Mouse (Mus musculus) erythroblast, adult 5-6 weeks (primary cell): ENCODE results near the gene Zc3hc1. TPM values are rescaled to one million over a fixed set of nuclear protein-coding genes. Genes with fewer than 3 reads are reported as not detected.
"Not testable (repeated sequence)": the region's sequence is repeated elsewhere in the genome, so short reads cannot be mapped to it uniquely, and the experiment has no call there.

Experiments used
- ATAC-seq: replicated peaks from 2 replicates; pipeline ENCODE4 v1.8.0; 2016; ENCODE audit warnings: moderate number of reproducible peaks, mild to moderate bottlenecking, moderate TSS enrichment, inconsistent platforms; ENCODE audit not compliant: poor library complexity, low FRiP score, severe bottlenecking
- total RNA-seq, 2 experiments: library from RNA; stranded (forward) in 1 of 2; stranded (reverse) in 1 of 2; fragments of 150-400 nt in 1 of 2; fragments of 200-764, 138-1000 nt in 1 of 2; gene quantifications; 2 replicates each; pipeline versions ENCODE4 v1.2.3 to v1.2.4; 2015 to 2017; ENCODE audit warnings: low replicate concordance in 2 of 2

Gene Zc3hc1
- 6.3 and 17.7 TPM in 2 replicates for total RNA-seq (2015; ENCODE audit: low replicate concordance)
- total RNA-seq (2017; ENCODE audit: low replicate concordance), result 5.5 and 12.5 TPM in 2 replicates

DNA sequence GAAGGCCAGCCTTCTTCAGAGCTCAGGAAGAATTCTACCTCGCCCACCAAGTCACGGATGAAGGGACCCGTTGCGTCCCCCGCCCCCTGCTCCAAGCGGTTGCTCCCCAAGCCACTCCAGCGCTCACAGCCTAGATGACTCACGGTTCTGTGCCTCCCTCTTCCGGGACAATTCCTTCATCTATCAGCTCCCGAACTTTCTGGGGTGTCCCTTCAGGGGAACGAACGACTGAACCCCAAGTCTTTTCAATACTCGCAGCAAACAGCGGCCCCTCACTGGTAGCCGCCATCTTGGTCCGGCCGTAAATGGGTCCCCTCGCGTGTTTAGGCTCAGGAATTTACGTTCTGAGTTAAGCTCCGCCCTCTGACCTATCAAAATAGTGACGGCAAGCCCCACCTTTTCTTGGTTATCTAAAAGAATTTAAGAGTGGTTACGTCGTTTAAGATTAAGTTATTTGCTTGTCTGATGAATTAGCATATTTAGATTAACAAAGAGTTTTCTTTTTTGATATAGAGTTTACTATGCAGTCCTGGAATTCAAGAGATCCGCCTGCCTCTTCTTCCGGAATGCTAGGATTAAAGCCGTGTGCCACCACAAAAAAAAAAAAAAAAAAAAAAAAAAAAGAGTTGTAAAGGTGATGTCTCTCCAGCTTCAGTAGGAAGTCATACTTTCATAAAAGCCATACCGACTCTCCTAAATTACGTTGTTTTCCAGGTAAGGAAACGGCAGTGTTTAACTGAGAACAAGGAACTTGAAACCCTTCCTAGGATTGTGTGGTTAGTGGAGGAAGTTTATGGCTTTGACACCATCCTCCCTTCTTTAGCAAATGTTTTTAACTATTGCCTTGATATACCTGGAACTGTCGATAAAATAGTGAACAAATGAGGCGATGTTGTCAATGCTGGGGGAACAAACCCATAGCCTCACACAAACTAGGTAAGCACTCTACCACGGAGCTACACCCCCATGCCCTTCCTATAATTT is at the start of gene Zc3hc1:
Zc3hc1 (minus strand) TSS at position 315 of the 984 bp plus-strand sequence.
- ATAC-seq, result peak; percentile 100

DNA sequence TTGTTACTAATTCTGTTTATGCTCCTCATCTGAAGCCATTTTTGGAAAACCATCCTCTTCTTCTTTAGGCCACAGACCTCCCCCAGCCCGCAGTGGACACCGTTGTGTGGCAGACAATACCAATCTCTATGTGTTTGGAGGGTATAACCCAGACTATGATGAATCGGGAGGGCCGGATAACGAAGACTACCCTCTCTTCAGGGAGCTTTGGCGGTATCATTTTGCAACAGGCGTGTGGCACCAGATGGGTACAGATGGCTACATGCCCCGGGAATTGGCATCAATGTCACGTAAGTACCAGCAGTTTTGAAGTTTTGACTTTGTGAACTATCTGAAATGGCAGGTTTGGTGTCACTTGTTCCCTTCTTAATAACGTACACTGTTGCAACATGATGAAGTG is 48.7 kb upstream of the Zc3hc1 start:
- no peak for ATAC-seq

DNA sequence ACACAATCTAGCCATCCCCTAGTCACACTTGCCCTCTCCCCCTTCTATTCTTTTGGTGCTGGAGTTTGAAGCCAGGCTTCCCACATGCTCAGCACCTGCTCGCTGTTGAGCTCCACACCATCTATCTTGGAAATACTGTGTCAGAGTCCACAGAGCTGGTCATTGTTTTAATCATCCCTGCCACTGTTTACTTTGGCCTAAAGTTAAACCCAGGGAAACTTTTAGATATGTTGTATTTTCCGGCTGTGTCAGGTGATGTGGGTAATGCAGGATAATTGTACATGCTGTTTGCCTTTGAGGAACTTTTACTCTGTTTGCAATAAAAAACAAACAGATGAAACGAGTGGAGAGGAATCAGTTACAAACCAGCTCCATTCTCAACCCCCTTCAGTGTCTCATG is 46.2 kb upstream of the Zc3hc1 start:
- ATAC-seq, result no peak

DNA sequence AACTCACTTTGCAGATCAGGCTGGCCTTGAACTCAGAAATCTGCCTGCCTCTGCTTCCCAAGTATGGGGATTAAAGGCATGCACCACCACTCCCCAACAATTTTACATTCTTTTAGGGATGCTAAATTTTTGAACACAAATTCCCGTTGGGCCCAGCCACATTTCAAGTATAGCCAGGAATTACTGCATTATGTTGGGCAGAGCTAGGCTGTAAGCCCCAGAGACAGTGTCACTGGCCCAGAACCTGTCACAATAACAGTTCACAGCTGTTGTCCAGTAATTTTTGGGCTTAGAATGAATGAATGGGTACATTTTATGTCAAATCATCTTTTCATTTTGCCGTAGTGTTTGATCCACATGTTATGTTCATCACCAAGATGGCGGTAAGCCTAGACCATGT is 45.6 kb upstream of the Zc3hc1 start:
- no peak for ATAC-seq

DNA sequence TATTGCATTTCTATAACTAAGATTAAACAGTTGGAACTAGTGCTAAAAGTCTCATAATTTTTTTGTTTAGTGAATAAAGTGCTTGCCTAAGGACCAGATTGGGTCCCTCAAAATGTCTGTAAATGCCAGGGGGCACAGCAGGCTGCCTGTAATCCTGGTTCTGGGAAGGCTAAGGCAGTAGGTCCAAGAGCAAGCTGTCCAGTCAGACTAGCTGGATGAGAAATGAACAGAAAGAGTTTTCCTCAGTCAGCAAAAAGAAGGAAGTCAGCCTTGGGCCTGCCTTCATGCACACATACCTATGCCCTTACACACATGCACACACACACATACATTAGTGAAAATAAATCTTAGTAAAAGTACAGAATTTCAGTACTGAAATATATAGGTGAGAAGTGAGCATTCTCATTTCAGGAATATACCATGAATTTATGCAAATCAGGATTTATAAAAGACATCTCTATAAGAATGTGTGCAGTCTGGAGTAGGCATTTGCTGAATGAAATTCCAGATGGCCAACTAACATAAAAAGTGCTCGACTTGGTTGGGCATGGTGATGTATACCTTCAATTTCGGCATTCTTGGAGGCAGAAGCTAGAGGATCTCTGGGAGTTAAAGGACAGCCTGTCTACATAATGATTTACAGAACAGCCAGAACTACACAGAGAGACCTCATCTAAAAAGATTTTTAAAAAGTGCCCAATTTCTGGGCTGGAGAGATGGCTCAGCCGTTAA is 41.8 kb upstream of the Zc3hc1 start:
- no peak for ATAC-seq

DNA sequence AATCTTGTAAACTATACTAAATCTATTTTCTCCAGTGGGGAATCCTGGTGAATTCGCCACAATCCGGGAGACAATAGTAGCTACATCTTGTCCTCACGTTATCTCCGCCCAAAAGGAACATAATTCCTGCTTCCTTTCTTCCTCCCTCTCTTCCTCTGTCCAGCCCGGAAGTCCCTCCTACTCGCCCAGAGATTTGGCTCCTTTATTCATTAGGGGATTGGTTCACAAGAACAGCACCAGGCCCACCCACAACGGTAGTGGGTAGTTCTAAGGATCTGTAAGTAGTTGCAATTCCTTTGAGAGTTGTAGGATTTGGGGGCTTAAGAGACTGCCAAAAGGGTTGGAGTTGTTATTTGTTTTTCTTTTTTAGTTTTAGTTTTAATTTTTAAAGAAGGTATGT is 26.0 kb upstream of the Zc3hc1 start:
- no peak for ATAC-seq

DNA sequence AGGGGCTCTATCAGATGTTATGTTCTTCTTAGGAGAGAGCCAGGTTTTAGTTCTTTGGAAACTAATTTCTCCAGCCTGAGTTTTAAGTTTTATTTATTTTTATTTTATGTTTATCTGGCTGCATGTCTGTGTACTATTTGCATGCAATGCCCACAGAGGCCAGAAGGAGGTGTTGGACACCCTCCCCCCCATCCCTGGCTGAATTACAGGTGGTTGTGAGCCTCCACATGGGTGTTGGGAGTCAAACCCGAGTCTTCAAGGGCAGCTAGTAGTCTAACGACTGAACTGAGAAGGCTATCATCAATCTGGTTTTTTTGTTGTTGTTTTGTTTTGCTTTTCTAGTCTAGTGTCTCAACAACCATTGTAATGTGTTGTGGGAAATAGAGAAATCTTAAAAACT is 25.3 kb upstream of the Zc3hc1 start:
- no peak for ATAC-seq

DNA sequence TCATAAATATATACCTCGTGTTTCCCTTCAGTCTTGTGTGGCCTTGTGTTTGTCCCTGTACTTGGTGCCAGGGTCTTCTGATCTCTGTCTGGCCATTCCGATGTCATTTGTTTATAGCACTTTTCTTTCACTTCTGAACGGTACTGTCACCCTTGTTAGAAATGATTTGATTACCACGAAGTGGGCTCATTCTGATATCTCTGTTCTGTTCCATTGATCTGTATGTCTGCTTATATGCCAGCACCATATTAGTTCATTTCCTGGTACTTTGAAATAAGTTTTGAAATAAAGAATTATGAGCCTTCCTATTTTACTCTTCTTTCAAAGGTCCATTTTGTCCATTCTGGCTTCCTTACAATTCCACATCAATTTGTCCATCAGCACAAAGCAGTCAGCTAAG is 20.5 kb upstream of the Zc3hc1 start:
- no peak for ATAC-seq

DNA sequence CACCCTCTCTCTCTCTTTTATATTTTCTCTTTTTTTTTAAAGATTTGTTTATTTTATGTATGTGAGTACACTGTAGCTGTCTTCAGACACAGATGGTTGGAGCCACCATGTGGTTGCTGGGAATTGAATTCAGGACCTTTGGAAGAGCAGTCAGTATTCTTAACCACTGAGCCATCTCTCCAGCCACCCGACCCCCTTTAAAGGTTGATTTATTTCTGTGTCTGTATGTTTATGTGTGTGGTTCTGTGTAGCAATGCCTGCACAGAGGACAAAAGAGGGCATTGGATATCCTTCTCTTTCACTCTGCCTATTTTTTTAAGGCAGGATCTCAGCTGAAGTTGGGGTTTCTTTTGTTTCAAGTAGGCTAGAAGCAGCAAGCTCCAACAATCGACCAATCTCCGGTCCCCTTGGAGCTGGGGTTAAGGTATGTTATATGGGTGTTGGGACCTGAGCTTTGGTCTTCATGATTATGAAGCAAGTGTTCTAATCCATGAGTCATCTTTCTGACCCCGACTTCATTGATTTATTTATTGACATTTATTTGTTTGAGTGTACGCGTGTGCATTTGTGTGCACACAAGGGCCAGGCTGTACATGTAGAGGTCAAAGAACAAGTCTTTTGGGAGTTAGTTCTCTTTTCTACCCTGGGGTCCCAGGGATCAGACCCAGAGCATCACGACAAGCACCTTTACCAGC is 18.7 kb upstream of the Zc3hc1 start:
- ATAC-seq, result no peak

DNA sequence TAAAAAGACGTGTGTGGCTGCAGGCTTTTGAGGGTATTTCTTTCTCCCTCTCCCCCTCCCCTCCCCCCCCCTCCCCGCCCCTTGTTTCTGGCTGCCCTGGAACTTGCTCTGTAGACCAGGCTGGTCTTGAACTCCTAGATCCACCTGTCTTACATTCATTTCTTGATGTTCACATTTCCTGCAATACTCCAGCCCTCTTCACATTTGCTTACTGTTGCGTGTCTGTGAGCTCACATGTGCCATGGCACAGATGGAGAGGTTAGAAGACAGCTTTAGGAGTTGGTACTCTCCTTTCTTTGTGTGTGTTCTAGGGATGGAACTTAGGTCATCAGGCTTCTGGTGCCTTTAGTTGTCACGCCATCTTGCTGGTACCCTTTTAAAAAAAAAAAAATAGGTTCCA is 17.4 kb upstream of the Zc3hc1 start:
- ATAC-seq, result no peak

DNA sequence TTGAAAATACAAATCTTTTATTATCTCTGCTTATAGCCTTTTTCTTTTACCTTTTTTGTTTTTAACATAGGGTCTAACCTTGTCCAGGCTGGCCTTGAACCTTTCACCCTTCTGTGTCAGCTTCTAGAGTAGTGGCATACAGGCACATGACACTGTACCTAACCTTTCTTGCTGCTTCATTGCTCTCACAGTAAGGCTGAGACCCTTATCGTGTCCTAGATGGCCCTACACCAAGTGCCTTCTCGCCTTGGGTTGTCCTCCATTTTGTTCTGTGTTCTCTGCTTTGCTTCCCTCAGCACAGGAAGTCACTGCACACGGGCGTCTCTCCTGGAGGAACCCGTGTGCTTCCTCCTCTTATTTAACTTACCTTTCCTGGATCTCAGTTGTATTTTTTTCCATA is 13.8 kb upstream of the Zc3hc1 start:
- ATAC-seq, result no peak

DNA sequence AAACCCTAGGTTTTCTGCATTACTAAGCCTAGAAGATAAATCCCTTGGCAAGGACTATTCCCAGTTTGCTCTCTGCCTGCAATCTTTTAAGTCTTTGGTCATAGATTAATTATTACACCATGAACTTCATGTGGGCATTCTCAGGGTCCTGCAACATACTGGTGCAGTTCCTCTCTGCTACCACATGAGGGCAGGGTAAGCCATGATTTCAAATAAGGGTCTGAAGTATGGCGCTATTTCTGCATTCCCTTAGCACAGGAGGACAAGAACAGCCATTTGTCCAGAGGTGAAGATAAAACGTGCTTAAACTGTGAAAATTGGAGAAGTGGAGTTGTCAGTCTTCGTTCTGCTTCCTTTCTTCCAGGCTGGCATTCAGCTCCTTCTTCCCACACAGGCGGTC is 12.6 kb upstream of the Zc3hc1 start:
- ATAC-seq, result peak; percentile 72

DNA sequence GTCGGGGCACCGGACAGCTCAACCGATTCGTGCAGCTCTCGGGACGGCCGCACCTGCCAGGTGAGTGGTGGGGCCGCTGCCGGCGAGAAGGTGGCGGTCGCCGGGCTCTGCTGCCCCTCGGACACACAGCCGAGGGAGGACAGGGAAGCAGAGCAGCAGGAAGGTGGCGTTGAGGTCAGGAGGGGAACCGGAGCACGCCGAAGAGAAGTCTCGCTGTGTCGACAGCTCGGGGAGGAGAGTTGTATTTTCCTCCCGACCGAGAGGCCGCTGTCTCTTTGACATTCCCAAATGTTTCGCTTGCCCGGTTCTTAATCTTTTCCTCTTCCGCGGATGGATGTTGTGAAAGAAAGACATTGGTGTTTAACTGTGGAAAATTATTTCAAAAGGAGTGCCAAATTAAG is 11.3 kb upstream of the Zc3hc1 start:
- ATAC-seq, result peak; percentile 61

DNA sequence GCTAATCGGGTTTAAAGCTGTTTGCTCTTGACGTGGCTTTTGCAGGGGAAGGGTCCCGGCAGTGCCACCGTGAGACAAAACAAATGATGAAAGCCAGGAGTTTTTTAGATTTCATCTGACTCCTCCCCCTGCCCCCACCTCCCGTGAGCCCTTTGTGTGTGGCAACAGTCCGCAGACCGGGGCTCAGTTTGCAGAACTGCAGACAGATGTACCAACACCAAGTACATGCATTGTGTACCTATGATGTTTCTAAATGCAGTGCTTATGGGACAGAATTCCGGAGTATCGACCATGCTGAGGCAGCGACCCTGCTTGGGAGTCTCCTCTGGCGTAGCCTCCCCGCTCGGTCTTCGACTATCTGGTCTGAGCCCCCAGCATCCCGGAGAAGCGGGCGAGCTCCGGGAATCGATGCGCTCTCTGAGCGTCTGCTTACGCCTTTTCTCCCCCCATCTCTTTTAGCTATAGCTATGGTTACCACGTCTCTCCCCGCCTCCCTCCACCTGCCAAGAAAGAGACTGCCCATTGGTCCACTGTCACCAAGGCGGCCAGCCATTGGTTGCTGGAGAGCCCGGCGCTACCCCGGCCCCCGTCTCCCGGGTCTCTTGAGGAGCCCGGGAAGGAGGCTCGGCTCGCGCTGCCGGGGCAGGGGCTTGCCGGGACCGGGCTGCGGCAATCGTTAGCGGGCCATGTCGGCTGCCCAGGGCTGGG is 10.6 kb upstream of the Zc3hc1 start, which contains the start of gene Klhdc10:
Klhdc10 (plus strand) TSS at position 561 of the 708 bp plus-strand sequence.
- ATAC-seq, result peak; percentile 96

DNA sequence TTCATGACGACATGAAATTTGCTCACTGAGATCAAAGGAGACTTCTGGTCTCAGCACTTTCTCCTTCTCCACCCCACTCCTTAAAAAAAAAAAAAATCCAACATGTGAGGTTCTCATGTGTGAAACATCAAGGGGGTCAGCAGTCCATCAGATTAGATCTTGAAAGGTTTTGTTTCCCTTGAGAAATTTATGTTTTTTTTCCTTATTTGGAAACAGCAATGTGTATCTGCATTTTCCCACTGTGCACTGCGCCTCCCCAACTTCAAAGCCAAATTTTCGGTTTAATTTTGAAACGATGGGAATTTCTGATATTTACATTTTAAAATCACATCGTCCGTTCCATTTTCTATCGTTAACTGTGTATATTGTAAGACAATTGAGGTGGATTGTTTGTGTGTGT is 9.9 kb upstream of the Zc3hc1 start:
- ATAC-seq, result no peak

DNA sequence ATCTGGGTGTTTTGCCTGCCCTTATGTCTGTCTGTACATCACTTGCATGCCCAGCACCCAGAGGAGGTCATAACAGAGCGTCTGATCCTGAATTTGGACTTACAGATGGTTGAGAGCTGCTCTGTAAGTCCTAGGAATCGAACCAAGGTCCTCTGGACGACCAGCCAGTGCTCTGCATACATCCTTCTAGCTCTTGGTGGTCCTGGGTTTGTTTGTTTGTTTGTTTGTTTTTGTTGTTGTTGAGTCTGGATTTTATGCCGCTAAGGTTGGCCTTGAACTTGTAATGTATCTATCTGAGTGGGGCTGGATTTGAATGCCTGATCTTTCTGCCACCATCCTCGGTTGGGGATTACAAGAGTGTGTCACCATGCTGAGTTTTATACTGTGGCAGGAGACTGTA is 9.3 kb upstream of the Zc3hc1 start:
- no peak for ATAC-seq

DNA sequence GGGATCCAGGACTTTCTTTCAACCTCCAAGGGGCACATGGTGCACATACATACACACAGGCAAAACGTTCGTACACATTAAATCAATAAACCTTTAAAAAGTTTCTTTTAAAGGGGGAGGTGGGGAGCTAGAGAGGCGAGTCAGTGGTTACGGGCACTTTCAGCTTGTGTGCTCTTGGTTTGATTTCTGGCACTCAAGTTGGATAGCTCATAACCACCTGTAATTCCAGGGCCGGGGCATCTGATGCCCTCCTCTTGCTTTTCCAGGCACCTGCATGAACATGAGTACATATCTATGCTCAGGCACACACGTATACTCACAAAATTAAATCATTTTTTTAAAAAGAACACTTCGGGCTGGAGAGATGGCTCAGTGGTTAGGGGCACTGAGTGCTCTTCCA is 1.2 kb upstream of the Zc3hc1 start:
- ATAC-seq, result no peak

DNA sequence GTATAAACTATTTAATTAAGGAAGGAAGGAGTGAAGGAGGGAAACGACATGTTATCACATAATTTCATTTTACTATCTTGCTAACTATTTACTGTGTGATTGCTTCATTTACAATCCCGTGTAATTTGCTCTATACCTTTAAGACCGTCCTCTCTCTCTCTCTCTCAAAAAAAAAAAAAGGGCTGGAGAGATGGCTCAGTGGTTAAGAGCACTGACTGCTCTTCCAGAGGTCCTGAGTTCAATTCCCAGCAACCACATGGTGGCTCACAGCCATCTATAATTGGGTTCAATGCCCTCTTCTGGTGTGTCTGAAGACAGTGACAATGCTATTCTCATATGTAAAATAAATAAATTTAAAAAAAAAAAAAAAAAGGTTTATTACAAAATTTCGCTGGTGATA is 557 bp downstream of the Zc3hc1 start:
- ATAC-seq, result not testable (repeated sequence)

DNA sequence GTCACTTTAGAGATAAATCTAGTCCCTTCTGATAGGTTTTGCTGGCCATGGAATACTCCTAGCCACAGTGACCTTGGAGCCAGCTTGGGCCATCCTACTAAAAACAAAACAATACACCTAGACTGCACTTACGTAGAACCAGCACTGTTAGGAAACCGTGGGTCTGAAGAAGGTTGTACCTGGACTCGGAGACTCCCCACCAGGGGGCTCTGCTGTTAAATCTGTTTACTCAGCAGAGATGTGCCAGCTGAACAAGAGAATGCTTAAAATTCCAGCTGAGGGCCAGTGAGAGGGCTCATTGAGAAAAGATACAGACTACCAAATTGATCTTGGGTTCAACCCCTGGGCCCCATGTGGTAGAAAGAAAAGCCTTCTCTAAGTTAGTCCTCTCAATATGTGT is 9.7 kb downstream of the Zc3hc1 start:
- no peak for ATAC-seq

DNA sequence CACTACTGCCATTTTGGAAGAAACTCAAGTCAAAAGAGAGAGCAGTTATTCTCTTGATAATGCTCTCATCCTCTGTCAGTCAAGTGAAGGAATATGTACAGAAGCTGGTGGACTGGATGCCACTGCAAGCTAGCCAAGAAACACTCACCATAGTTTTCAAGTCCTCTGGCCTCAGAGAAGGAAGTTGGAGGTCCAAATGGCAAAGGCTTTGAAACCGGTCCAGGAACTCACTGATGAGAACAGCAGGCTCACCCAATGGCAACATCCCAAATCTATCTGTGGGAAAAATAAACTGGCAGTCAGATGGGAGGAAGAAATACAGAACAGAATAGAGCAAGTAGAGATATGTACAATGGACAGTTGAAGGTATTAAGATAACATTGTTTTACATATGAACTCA is 15.0 kb downstream of the Zc3hc1 start:
- no peak for ATAC-seq
